Mouse (Mus musculus): ENCODE measurements around the gene Trmt10b.

The Trmt10b gene

DNA sequence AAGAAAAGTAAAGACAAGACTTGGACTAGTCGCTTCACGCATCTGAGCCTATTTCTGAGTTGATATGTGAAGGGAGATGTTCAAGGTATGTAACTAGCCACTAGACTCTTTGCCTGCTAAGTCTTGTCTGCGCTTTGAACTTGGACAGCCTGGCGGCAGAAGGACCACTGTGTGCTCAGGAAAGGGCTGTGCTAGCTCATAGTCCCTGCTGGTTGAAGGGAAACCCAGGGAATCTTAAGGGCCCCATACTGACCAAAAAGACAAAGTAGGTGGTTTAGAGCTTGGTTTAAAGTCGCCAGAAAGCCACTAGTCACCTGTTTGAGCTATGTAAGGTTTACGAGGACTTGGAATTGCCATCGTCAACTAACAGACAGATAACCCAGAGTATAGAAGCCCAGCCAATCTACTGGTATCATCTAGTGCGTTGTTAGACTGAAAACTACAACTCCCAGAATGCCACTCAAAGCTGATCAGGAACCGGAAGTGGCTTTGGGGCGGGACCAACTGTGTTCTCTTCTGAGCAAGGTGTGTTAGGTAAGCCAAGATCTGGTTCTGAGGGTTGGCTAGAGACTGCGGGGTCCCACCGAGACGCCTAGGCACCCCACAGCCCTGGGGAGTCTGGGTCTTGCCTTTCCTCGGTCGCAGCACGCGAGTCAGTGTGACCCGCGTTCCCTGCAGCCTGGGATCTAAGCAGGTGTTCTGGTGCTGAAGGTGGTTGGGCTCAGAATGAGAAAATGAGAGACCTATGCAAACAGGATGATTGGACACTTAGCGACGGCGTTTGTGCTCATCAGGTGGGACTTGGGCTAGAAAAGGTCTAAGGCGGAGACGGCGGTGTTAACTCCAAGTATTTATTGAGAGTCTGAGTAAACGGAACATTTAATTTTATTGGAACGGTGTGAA, at the start of gene Trmt10b:
Gene Trmt10b, plus strand, starts transcription at position 466 of the 903 bp plus-strand sequence.
- peak; percentile 48 to 56 for DNase-seq (ENCODE audit: low spot score in 2 of 2)

DNA sequence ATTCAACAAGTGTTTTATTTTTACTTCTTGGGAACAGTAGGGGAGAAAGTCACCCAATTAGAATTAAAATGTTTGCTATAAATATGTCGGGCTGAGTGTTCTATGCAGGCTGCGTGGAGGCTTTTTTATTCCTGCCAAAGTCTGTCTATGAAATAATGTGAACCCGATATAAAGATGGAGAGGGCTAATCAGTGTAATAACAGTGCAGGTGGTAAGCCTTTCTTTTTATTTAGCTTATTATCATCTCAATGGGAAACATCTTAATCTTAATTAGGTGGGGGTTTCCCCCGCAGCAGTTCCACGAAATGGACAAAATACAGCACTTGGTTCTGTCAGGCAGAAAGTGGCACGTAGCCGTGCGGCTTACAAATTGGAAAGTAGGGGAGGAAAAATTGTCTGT, 45.7 kb upstream of the Trmt10b start:
- DNase-seq (ENCODE audit: low spot score in 2 of 2) = no peak

DNA sequence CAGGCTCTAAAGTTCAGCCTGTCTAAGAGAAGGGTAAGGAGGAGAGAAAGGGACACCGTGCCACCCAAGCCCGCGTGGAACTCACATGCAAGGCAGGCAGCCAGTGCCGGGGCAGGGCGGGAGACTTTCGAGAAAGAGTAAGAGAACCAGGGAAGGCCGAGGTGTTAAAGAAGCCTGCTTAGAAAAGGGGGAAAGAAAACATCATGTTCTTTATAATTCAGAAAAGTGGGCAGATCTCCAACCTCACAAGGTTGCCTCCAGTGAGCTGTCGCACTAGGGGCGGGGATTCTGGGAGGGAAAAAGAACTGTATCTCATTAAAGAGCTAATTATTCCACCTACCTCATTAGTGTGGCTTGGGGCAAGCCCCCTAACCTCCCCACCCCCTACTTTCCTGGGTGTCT, 44.1 kb upstream of the Trmt10b start:
- DNase-seq (ENCODE audit: low spot score in 2 of 2) = peak; percentile 20 to 38

DNA sequence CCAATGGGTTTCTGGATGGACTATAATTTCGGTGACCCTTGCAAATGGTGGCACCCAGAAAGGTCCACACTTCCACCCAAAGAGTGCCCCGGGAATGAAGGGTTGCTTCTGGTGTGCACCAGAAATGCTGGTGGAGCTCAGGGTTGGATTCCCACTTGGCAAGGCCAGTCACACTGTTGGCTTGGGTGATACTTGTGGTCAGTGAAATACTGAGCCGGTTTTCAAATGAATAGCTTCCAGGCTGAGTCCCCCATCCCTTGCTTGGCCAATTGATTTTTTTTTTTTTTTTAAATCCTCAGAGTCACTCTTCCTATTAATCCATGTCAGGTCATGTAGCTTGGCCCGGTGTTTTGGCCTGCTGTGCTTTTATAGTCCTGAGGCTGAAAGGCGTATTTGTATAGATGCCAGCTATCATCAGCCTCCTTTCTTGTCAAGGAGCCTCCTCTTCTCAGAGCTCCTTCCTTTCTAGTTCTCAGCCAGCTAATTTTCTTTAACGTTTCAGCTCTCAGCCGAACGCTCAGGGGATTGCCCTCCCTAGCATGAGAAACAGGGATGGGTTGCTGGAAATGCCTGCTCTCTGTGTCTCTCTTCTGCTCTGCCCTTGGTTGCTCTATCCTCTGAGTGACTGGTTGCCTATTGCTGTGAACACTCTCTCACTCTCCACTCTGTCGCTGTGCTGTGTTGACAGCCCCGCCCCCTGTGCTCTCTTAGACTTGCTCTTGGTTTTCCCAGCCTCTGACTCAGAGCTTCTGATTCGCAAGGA, 42.9 kb upstream of the Trmt10b start:
- DNase-seq (ENCODE audit: low spot score in 2 of 2) = peak; percentile 26 to 31

DNA sequence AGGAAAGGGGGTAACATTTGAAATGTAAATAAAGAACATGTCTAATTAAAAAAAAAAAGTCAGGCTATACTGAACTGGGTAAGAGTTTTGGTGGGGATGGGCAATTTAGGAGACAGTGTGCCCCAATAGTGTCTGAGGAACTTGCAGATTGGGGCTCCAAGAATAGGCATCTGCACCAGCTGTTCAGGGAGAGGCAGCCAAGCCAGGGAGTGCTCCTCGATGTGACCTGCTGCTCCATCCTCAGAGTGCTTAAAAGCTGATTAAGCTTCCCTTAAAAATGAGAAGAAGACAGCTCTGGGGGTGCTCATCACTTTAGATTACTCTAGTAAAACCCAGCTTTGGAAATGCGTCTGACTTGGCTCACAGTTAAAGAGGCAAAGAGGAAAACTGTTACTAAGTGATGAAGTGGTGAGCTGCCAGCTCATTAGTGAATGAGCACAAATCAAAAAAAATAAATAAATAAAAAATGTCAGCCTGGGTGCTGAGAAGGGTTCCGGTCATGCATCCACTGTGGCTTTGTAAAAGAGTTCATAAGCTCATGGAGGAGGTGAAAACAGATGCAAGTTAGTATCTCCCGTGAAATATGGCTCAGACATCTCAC, 37.6 kb upstream of the Trmt10b start:
- no peak for DNase-seq (ENCODE audit: low spot score in 2 of 2)

DNA sequence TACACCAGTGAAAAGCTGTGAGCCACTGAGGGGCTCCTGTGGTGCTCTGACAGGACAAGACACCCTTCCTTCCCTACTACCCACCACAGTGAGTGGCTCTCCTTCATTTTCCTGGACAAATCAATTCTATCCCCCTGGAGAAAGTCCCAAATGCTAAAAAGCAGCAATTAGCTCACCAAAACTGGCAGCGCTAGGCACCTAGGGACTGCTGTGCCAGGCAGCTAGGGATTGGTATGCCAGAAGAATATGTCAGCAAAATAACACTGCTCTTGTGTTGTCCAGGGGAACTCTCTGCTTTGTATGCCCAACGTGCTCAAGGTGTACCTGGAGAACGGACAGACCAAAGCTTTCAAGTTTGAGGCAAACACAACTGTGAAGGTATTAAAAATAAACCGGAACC, 35.4 kb upstream of the Trmt10b start:
- no peak for DNase-seq (ENCODE audit: low spot score in 2 of 2)

DNA sequence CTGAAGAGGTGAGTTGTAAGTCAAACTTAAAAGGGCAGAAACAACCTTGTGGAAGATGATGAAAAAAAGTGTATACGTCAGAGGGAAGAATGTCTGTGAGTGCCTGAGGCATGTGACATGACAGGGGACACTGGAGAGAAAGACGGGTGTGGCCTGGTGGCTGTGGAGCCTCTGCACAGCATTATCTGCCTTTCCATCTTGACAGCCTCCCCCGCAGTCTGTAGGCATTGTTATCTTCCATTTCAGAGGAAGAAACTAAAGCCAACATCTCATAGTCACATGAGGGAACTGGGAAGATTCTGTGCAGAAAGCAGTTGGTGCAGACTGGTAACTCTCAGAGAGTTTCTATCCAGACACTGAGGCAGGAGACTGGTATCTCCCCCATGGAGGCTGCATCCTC, 29.0 kb upstream of the Trmt10b start:
- DNase-seq (ENCODE audit: low spot score in 2 of 2) = no peak

DNA sequence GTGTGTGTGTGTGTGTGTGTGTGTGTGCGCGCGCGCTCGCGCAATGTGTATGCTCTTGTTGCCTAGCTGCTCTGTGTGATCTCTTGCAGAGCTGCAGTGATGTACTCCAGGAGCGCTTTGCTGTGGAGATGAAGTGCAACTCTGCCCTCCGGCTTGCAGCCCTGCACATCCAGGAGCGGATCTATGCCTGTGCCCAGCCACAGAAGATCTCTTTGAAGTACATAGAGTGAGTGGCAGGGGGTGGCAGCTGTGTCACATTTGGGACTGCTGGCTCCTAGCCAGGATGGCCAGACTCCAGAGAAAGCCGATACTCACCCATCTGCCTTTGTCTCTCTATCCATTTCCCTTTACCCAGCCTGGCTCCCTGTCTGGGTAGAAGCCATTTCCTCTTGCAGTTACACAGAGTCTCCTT, 25.9 kb upstream of the Trmt10b start:
- peak; percentile 60 to 61 for DNase-seq (ENCODE audit: low spot score in 2 of 2)

DNA sequence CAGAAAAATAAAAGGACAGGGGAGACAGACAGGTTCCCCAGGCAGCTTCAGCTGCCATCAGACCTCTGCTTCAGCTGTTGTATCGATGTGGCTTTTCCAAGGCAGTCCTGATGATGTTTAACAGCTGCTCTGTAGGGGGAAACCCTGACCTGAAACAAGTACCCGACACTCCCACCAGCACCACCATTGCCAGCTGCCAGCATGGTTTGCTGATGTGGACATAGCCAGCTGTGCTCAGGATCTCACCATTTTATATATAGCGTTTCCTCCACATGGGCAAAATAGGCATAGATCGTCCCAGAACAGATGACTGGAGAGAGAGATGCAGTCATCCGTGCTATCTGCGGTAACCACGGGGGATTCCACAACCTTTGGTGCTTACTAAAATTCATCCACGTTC, 21.2 kb upstream of the Trmt10b start:
- DNase-seq (ENCODE audit: low spot score in 2 of 2) = no peak

DNA sequence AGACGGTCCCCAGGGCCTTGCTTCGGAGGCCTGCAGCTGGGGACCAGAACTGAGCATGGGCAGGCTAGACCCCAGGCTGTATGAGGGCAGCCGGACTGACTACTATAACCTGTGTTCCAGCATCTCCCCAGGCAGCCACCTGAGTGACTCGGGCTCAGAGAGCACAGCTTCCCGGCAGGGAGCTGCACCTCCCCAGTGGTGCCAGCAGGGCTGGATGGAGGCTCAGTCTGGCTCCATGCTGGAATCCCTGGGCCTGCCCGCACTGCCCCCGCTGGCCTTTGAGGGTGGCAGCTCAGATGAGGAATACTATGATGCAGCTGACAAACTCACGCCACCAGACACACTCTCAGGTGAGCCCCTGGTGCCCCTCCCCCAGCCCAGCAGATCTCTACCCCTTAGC, 17.6 kb upstream of the Trmt10b start:
- DNase-seq (ENCODE audit: low spot score in 2 of 2) = no peak

DNA sequence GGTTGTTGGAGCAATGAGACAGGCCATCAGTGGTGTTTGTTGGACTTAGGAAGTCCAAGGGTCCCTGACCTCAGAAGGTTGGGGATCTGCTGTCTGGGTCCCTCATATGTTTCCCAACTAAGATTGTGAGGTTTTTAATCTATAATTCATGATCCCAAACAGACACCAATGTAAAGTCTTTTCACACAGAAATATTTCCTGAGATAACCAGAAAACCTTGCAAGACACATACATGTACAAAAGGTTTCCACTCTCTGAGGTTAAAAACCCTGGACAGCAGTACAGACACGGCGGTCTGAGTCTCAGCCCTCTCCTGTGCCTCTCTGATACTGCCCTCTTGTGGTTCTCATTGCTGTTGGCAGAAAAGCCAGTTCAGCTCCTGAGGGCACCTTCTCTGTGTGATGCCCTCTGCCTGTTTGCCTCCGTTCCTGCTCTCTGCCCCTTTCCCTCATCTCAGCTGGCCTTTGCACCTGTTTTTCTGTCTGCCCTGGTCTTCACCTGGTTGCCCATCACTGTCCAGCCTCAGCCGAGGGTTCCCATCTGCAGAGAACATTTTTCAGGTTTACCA, 16.9 kb upstream of the Trmt10b start:
- peak in 1 of 2 experiments; percentile 63 for DNase-seq (ENCODE audit: low spot score in 2 of 2)

DNA sequence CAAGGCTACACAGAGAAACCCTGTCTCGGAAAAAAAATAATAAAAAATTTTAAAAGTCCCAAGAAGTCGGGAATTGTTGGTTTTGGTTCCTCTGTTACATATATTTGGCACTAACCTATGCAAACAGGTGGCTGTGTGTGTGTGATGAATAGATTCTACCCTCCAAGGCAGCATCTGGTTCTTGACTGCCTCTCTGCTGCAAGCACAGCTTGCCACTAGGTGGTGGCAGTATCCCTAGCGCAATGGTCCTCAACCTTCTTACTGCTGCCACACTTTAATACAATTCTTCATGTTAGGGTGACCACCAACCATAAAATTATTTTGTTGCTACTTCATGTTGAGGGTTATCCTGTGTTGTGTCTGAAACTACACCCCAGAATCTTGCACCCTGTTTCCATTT, 10.6 kb upstream of the Trmt10b start:
- DNase-seq (ENCODE audit: low spot score in 2 of 2) = no peak

DNA sequence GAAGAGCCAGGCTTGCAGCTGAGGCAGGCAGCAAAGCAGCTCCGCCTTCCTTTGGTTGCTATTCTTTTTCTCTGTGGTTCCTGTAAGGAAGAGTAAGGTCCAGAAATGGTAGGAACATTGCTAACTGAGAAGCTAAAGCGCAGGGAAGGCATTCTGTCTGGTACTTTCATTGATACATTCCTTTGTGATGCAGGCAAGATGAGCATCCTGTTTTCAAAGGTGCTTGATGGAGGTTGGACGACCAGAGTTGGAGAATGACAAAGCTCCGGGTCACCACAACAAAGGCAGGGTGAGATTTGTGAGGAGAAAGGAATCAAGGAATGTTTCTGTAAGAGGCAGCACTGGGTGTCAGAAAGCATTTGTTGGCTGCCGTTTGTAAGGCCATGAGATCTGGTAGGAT, 9.0 kb upstream of the Trmt10b start:
- no peak for DNase-seq (ENCODE audit: low spot score in 2 of 2)

DNA sequence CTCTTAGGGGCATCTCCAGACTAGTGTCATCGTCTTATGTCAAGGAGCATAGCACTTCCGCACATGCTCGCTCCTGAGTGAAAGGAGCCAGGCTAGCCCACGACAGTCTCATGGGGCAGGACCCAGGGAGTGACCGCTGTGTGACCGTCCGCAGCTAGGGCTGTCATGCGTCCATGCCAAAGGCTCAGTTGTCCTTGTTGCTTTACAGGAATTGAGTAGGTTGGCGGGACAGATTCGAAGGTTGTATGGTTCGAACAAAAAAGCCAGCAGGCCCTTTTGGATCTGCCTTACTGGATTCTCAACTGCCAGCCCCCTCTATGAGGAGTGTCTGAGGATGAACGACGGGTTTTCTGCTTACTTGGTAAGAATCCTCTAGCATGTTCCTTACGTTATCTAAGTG, 8.6 kb downstream of the Trmt10b start:
- DNase-seq (ENCODE audit: low spot score in 2 of 2) = no peak

DNA sequence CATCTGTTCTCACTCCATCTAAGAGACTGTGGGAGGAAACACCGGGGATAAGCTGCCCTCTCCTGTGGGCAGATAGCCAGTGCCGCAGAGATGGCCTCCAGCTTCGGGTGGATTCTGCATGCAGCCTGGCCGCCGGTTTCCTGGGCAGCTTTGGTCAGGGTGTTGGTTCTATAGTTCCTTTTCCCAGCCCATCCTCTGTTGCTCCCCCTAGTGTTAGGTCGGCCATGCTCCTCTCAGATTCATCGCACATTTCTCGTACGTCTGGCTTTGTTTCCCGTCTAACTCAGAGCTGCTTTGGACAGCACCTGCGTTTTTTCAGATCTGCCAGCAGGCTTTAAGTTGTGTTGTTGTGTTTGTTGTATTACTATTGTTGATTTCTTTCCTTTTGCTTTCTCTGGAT, 11.1 kb downstream of the Trmt10b start:
- no peak for DNase-seq (ENCODE audit: low spot score in 2 of 2)

DNA sequence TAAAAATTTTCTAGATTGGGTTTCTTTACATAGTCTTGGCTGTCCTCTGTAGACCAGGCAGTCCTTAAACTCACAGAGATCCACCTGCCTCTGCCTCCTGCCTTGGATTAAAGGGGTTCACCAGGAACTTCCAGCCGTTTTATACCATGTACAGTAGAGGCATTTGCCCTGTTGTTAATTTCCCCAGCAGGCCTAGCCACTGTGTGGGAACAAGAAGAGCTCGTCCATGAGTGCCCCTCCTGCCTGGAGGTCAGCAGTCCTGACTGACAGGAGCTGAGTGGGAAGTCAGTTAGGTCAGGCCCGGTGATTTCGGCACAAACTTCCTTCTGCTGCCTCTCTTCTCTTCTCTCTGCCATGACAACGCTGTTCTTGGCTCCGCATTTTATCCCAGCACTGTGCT, 11.7 kb downstream of the Trmt10b start:
- DNase-seq (ENCODE audit: low spot score in 2 of 2) = no peak

DNA sequence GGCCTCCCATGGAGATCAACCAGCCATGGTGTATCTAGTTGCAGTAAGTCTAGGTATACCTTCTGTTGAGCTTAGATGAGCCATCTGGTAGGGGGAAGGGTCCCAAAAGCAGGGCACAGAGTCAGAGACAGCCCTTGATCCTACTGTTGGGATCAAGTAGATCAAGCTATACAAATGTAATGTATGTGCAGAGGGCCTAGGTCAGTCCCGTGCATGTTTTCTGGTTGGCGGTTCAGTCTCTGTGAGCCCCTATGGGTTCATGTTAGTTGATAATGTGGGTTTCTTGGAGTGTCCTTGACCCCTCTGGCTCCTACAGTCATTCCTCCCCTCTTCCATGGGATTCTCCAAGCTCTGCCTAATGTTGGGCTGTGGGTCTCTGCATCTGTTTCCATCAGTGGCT, 14.1 kb downstream of the Trmt10b start:
- no peak for DNase-seq (ENCODE audit: low spot score in 2 of 2)

DNA sequence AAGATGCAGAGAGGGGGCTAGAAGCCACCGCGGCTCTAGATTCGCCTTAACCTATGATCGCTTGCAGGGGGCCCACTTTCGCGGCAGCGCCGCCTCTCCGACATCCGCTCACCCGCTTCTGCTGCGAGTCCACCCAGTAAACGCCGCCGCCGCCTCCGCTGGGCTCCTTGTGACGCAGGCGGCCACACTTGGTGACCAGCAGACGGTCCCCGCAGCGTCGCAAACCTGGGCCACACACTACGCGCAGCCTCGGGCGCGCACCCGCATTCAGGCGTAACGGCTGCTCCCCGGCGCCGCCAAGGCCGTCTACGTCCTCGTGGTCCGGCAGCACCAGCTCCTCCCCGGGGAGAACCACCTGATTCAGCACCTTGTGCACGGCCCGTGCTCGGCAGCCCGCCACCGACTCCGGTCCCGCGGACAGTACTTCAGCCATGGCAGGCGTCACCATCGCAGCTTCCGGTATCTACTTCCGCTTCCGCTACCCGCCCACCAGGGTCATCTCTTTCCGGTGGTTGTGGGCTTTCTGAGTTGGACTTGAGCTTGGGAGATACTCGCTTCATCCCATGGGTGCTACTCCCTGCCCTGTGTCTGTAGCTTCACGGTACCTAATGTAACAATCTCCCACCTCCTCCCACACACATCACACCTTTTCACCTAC, 23.4 kb downstream of the Trmt10b start:
- peak; percentile 77 to 80 for DNase-seq (ENCODE audit: low spot score in 2 of 2)

DNA sequence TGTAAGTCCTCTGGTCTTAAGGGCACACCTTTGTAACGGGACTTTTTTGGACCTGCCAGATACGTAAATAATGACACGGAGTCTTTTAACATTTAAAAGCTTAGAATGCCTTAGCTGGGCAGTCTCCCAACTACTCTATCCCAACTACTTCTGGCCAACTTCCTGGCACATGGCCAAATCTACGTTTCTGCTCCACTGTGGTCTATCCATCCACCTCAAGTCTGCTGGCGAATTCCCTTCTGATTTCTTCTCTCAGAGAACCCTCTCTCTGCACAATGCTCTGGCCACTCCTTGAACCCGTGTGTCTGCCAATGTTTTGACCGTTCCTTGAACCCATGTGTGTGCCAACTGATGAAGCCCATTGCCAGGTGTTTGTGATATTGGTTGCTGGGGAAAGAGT, 34.2 kb downstream of the Trmt10b start:
- no peak for DNase-seq (ENCODE audit: low spot score in 2 of 2)

DNA sequence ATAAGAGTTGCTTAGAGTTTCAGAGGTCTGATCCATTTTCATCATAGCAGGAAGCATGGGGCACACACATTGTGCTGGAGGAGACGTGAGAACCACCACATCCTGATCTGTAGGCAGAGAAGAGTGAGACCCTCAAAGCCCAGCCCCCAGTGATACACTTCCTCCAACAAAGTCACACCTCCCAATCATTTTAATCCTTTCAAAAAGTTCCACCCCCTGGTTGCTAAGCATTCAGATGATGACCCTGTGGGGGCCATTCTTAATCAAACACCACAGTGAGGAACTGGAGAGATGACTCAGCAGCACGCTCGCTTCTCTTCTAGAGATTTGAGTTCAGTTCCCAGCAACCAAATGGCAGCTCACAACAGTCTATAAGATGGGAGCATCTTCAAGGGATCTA, 35.5 kb downstream of the Trmt10b start:
- no peak for DNase-seq (ENCODE audit: low spot score in 2 of 2)

DNA sequence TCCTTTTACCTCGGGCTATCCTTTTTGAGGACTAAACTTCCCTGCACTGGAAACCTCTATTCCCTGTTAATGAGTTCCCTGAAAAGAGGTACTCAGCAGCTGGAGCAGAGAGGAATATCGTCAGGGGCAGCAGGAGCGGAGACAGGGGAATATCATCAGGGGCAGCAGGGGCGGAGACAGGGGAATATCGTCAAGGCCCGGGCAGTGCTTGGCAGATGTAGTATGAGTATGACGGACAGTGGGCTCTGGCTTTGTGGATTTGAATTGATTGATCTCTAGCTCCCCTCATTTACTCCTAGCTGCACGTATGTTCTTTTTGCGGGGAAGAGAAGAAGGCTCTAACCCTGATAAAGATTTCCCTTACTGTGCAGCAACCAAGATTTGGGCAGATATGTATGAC, 44.3 kb downstream of the Trmt10b start:
- DNase-seq (ENCODE audit: low spot score in 2 of 2) = peak in 1 of 2 experiments; percentile 10

Data from frontal cortex, postnatal 10 days (tissue).